Mouse (Mus musculus): Measurements from ENCODE around the gene Gm16513.
"Not testable (repeated sequence)": the region's sequence is repeated elsewhere in the genome, so short reads cannot be mapped to it uniquely, and the experiment has no call there.

The Gm16513 gene

GRCm38 (mm10) chr5:95182324-95182723 lies at the start of gene Gm16513:
Gm16513 (plus strand) TSS chr5:95182624.
- not testable (repeated sequence) for TF ChIP-seq GATA4 (IDR thresholded peaks at IDR 0.05; ENCODE audit: insufficient replicate concordance, low read length)

Measured in liver, adult (tissue).